35 mouse cellular contexts compared by ENCODE assay signal in the genomic region with DNA sequence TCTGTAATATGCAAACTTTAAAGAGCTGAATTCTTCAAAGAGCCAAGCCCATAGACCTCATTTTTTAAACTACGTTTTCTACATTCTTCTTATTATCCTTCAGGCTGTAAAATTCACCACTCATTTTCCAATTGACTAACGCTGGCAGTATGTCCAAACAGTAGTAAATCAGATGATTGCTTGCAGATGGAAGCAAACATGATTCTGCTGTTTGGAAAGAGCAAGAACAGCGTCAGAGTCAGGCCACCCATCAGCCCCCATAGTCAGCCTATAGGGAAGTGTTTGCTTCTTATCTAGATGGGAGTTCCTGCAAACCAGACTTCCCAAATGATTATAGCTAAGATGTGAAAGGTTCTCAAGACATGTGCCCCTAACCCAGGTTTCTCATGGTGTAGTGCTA. TPM values are rescaled to one million over a fixed set of nuclear protein-coding genes. Genes with fewer than 3 reads are reported as not detected.
DNase-seq lines count a peak whose midpoint lies in the region; ATAC-seq and TF ChIP-seq lines count a peak whose summit lies in the region.
"Had no signal": no experiment of that assay in that cellular context is flagged by ENCODE, and none has a peak within 500 bp of the region (broad histone marks: within the 10 kb centered on the region; RNA-seq: fewer than 3 reads in every experiment).

No protein-coding gene starts in this region.

- H3K4me1 ChIP-seq in embryonic facial prominence, embryonic 11.5 days (ENCODE audit: control insufficient read depth, insufficient read depth, low read length), result no peaks in the 10 kb centered on the region
- H3K4me1 ChIP-seq in intestine, embryonic 16.5 days (ENCODE audit: control insufficient read depth, insufficient read depth, low read length), result no peaks in the 10 kb centered on the region
- no peaks in the 10 kb centered on the region for H3K4me1 ChIP-seq in midbrain, embryonic 14.5 days (ENCODE audit: control insufficient read depth, insufficient read depth, low read length)
- H3K4me1 ChIP-seq: embryonic facial prominence, embryonic 12.5 days; forebrain, embryonic 12.5 days; hindbrain, embryonic 12.5 days; liver, embryonic 12.5 days had no signal

- H3K27ac ChIP-seq in embryonic facial prominence, embryonic 11.5 days (replicated peaks; ENCODE audit: low read depth, low read length), result no peak overlapping the region
- no peak overlapping the region for H3K27ac ChIP-seq in intestine, embryonic 16.5 days (ENCODE audit: low read length)
- H3K27ac ChIP-seq in midbrain, embryonic 14.5 days (replicated peaks; ENCODE audit: low read depth, low read length), result no peak overlapping the region
- H3K27ac ChIP-seq: embryonic facial prominence, embryonic 12.5 days; forebrain, embryonic 12.5 days; heart, embryonic 15.5 days; hindbrain, embryonic 12.5 days; hindbrain, postnatal 0 days; liver, embryonic 12.5 days; midbrain, embryonic 10.5 days had no signal

- no peak overlapping the region for H3K4me2 ChIP-seq in embryonic facial prominence, embryonic 11.5 days (ENCODE audit: low read depth, low read length)
- no peak overlapping the region for H3K4me2 ChIP-seq in intestine, embryonic 16.5 days (ENCODE audit: low read depth, low read length)
- no peak overlapping the region for H3K4me2 ChIP-seq in midbrain, embryonic 14.5 days (ENCODE audit: low read length)
- H3K4me2 ChIP-seq: embryonic facial prominence, embryonic 12.5 days; forebrain, embryonic 12.5 days; heart, embryonic 15.5 days; hindbrain, embryonic 12.5 days; liver, embryonic 12.5 days had no signal

- WGBS in embryonic facial prominence, embryonic 11.5 days, result 31% methylated on average over 3 of the region's 3 CpGs
- 15% methylated on average over 3 of the region's 3 CpGs for WGBS in intestine, embryonic 16.5 days
- 83% methylated on average over 3 of the region's 3 CpGs for WGBS in midbrain, embryonic 14.5 days

- in situ Hi-C loops in Patski (cut with MboI; ENCODE audit: low pct_unique_long_range_greater_than_20kb), result no loop called here

- H3K4me3 ChIP-seq in embryonic facial prominence, embryonic 11.5 days (ENCODE audit: low read depth, low read length), result no peak overlapping the region
- no peak overlapping the region for H3K4me3 ChIP-seq in intestine, embryonic 16.5 days (ENCODE audit: low read length)
- no peak overlapping the region for H3K4me3 ChIP-seq in midbrain, embryonic 14.5 days (replicated peaks; ENCODE audit: low read depth, low read length)
- H3K4me3 ChIP-seq: embryonic facial prominence, embryonic 12.5 days; erythroblast, embryonic 14.5 days; forebrain, embryonic 12.5 days; heart, embryonic 15.5 days; hindbrain, embryonic 12.5 days; liver, embryonic 12.5 days; midbrain, embryonic 10.5 days had no signal

- no peak overlapping the region for H3K9ac ChIP-seq in embryonic facial prominence, embryonic 11.5 days (replicated peaks; ENCODE audit: low read length)
- no peak overlapping the region for H3K9ac ChIP-seq in intestine, embryonic 16.5 days (ENCODE audit: low read depth, low read length)
- H3K9ac ChIP-seq in midbrain, embryonic 14.5 days (replicated peaks; ENCODE audit: low read length), result no peak overlapping the region
- H3K9ac ChIP-seq: embryonic facial prominence, embryonic 12.5 days; forebrain, embryonic 12.5 days; forebrain, postnatal 0 days; heart, embryonic 15.5 days; hindbrain, embryonic 12.5 days; liver, embryonic 12.5 days; liver, postnatal 0 days had no signal

- no peaks in the 10 kb centered on the region for H3K9me3 ChIP-seq in embryonic facial prominence, embryonic 11.5 days (replicated peaks; ENCODE audit: control insufficient read depth, low read length)
- H3K9me3 ChIP-seq in intestine, embryonic 16.5 days (ENCODE audit: control insufficient read depth, low read length), result no peaks in the 10 kb centered on the region
- H3K9me3 ChIP-seq in midbrain, embryonic 14.5 days (ENCODE audit: control insufficient read depth, low read length), result no peaks in the 10 kb centered on the region
- H3K9me3 ChIP-seq: embryonic facial prominence, embryonic 12.5 days; forebrain, embryonic 12.5 days; heart, embryonic 15.5 days; hindbrain, embryonic 12.5 days; liver, embryonic 12.5 days; midbrain, embryonic 10.5 days had no signal

- ATAC-seq in Patski, result peak; percentile 89
- peak; percentile 73; the same call in 1 of the 2 replicates for ATAC-seq in embryonic facial prominence, embryonic 11.5 days (replicated peaks; ENCODE audit: insufficient number of reproducible peaks, low FRiP score, low TSS enrichment, low read depth)
- ATAC-seq in intestine, embryonic 16.5 days, result peak; percentile 42; the same call in 1 of the 2 replicates
- no peak for ATAC-seq in midbrain, embryonic 14.5 days (ENCODE audit: low FRiP score, low TSS enrichment)
- ATAC-seq: forebrain, postnatal 0 days; hindbrain, postnatal 0 days; liver, embryonic 12.5 days; liver, postnatal 0 days; midbrain, embryonic 16.5 days had no signal

- CTCF ChIA-PET in Patski (lab: Charles Lee), result interaction anchor here (0.8 kb wide), 1 partner anchor 15 kb away, joined by 3 read pairs; no protein-coding TSS in a partner anchor

- POLR2A ChIA-PET in Patski (lab: Charles Lee), result no interaction called here

- H3K36me3 ChIP-seq in embryonic facial prominence, embryonic 11.5 days (replicated peaks; ENCODE audit: control insufficient read depth, insufficient read depth, low read depth, low read length), result no peaks in the 10 kb centered on the region
- H3K36me3 ChIP-seq in intestine, embryonic 16.5 days (ENCODE audit: control insufficient read depth, insufficient read depth, low read length), result no peaks in the 10 kb centered on the region
- no peaks in the 10 kb centered on the region for H3K36me3 ChIP-seq in midbrain, embryonic 14.5 days (ENCODE audit: control insufficient read depth, insufficient read depth, low read length)
- H3K36me3 ChIP-seq: embryonic facial prominence, embryonic 12.5 days; forebrain, embryonic 12.5 days; heart, embryonic 15.5 days; hindbrain, embryonic 12.5 days; liver, embryonic 12.5 days; midbrain, embryonic 10.5 days had no signal

- DNase-seq in kidney, postnatal 10 days, result peak; percentile 8
- DNase-seq in kidney, adult 9 months, result no peak
- DNase-seq in Patski (ENCODE audit: low read depth, low spot score), result no peak
- DNase-seq in embryonic facial prominence, embryonic 11.5 days (ENCODE audit: low spot score), result peak; percentile 76
- no peak for DNase-seq in left cerebral cortex, postnatal 36 days (ENCODE audit: low spot score in 2 of 2)
- no peak for DNase-seq in midbrain, embryonic 14.5 days
- DNase-seq in lung, adult 18-20 months, result no peak
- DNase-seq: adrenal gland, adult 8-10 months; B cell, adult 2 months; cerebellum, adult 2 months; cerebellum, postnatal 36 days; forebrain, postnatal 0 days; gastrocnemius, postnatal 10 days; heart, postnatal 36 days; kidney, adult 18-20 months; kidney, postnatal 14 days; left cerebral cortex, postnatal 4 days; liver, postnatal 0 days; lung, postnatal 14 days; right cerebral cortex, postnatal 25 days; thymus, postnatal 14 days had no signal

- no peaks in the 10 kb centered on the region for H3K27me3 ChIP-seq in Patski
- no peaks in the 10 kb centered on the region for H3K27me3 ChIP-seq in embryonic facial prominence, embryonic 11.5 days (ENCODE audit: control insufficient read depth, insufficient read depth, low read length)
- H3K27me3 ChIP-seq in intestine, embryonic 16.5 days (replicated peaks; ENCODE audit: control insufficient read depth, insufficient read depth, low read length), result no peaks in the 10 kb centered on the region
- H3K27me3 ChIP-seq in midbrain, embryonic 14.5 days (ENCODE audit: control insufficient read depth, insufficient read depth, low read length), result no peaks in the 10 kb centered on the region
- H3K27me3 ChIP-seq: embryonic facial prominence, embryonic 12.5 days; forebrain, embryonic 12.5 days; heart, embryonic 15.5 days; hindbrain, embryonic 12.5 days; liver, embryonic 12.5 days had no signal

- intact Hi-C loops in left cerebral cortex, postnatal 36 days (cut with DNase I), result no loop called here

- TF ChIP-seq CTCF in Patski (IDR thresholded peaks at IDR 0.05), result no peak

RNA-seq across cellular contexts. Expression of a gene that starts 13.1 kb away (rescaled TPM):
- not detected for polyA plus RNA-seq in Patski (2021)
- 0.15 TPM in 1 of 2 replicates, not detected in the other for polyA plus RNA-seq in embryonic facial prominence, embryonic 11.5 days (2014; fragmentation: Nextera tagmentation; extraction: Ambion mirVana)
- polyA plus RNA-seq in intestine, embryonic 16.5 days (2015; fragmentation: Nextera tagmentation; extraction: Ambion mirVana), result 0.09 TPM in 1 of 2 replicates, not detected in the other
- 10 to 100 TPM; 54.6 to 61.0 TPM for total RNA-seq in left cerebral cortex, postnatal 36 days (2021)
- polyA plus RNA-seq in midbrain, embryonic 14.5 days (2014; fragmentation: Nextera tagmentation; extraction: Ambion mirVana), result 10.5 and 12.3 TPM in 2 replicates
- total RNA-seq: granulocyte monocyte progenitor cell, adult 5-6 weeks; megakaryocyte progenitor cell, adult 5-6 weeks; neutrophil, adult 5-6 weeks had no signal
- polyA plus RNA-seq: erythroblast, embryonic 14.5 days; liver, embryonic 12.5 days; liver, postnatal 0 days; stomach, embryonic 16.5 days had no signal

Comparison
In these comparisons a context has a peak if more than half of its experiments do, and no peak if none do; other contexts are left out.
1. DNase-seq: peak in kidney, postnatal 10 days (single experiment) and embryonic facial prominence, embryonic 11.5 days (single experiment); none in kidney, adult 9 months (single experiment), Patski (single experiment), left cerebral cortex, postnatal 36 days (0 of 2), midbrain, embryonic 14.5 days (single experiment) and lung, adult 18-20 months (0 of 2).